Mouse (Mus musculus) spleen, postnatal 36 days (tissue): ENCODE data around the gene Mfap1b.
A peak's percentile ranks its signal among the peaks of the same experiment; 100 is the strongest.

Experiments
- DNase-seq, 2 experiments: peaks; one replicate each; pipeline ENCODE4 v3.0.0; 2022; ENCODE audit warnings: low spot score in 2 of 2, mixed read lengths in 1 of 2

The Mfap1b gene

DNA sequence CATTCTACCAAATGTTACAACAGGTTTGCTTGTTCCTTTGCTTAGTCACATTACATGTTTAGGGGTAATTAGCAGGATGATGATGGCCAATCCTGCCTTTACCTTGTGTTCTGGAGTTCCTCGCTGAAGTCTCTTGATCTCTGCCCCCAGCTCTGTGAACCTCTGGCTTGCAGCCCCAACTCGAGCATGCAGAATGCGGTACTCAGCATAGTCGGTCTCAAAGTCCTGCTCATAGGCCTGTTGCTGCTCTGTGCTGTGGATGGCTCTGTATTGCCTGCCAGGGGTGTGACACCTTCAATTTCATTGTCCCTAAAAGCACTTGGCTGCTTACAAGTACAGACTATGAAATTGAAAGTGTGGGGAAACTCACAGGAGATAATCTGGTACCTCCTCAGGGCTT lies 34.1 kb downstream of the Mfap1b start:
- no peak for DNase-seq

- peak in 1 of 2 experiments; percentile 43 for DNase-seq
Measured at GRCm38 (mm10) chr2:121434854-121435253, 39.0 kb downstream of the Mfap1b start.

DNA sequence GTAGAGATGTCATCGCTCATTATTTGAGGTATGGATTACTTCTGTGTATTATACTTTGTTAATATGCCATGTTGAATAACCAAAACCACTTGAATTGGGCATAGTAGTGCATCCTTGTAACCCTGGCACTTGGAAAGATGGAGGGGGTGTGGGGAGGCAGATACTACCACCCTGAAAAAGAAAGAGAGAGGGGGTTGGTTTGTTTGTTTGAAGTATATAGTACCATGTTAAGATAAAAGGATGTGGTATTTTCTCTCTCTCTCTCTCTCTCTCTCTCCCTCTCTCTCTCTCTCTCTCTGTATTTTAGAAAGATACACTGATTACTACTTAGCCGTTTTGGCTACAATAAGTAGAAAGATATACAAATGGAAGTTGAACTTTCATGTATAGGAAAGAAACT lies 48.0 kb downstream of the Mfap1b start:
- DNase-seq = no peak

DNA sequence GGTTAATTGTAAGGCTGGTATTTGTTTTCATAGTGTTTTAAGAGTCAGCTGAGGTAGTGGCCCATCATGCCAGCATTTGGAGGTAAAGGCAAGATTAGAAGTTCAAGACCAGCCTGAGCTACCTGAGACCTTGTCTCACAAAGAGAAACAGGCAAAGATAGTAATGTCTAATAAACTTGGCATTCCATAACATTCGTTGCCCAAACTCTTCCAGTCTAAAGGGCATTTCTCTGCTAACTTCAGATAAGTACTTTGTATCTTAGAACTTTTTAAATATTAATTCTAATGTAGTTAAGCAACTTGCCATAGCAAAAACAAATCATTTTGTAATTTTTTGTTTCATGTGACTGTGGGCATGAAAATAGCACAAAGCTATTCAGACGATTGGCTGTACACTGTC lies 50.7 kb downstream of the Mfap1b start:
- no peak for DNase-seq

GRCm38 (mm10) chr2:121418476-121418875 lies 55.4 kb downstream of the Mfap1b start:
- DNase-seq = no peak

GRCm38 (mm10) chr2:121416356-121416755 lies 57.5 kb downstream of the Mfap1b start:
- DNase-seq = no peak

DNA sequence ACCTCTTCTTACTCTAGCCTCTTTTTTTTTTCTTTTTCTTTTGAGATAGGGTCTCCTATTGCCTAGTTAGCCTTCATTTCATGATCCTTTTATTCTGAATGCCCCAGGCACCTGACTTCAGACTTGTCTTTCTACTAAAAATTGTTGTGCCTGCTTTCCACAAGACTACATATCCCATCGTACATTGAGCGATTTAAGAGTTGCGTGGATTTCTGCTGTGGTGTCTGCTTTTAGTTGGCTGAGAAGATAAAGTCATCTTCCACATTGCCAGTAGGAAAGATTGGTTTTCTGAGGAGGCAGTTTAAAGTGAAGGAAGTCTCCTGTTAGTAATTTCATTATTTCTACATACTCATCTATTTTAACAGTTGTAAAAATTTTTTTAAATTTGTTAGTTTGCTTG lies 58.3 kb downstream of the Mfap1b start:
- no peak for DNase-seq

- no peak for DNase-seq
Measured at GRCm38 (mm10) chr2:121415103-121415502, 58.8 kb downstream of the Mfap1b start.

GRCm38 (mm10) chr2:121414139-121414685 lies 59.7 kb downstream of the Mfap1b start:
- DNase-seq = peak; percentile 39 to 40

- peak; percentile 96 to 97 for DNase-seq
Measured at GRCm38 (mm10) chr2:121413387-121414042, 60.4 kb downstream of the Mfap1b start, which contains the start of the genes Pdia3 and Catsper2. TSS of gene Pdia3 (plus strand) at chr2:121413775. TSS of gene Catsper2 (minus strand) at chr2:121413792.

DNA sequence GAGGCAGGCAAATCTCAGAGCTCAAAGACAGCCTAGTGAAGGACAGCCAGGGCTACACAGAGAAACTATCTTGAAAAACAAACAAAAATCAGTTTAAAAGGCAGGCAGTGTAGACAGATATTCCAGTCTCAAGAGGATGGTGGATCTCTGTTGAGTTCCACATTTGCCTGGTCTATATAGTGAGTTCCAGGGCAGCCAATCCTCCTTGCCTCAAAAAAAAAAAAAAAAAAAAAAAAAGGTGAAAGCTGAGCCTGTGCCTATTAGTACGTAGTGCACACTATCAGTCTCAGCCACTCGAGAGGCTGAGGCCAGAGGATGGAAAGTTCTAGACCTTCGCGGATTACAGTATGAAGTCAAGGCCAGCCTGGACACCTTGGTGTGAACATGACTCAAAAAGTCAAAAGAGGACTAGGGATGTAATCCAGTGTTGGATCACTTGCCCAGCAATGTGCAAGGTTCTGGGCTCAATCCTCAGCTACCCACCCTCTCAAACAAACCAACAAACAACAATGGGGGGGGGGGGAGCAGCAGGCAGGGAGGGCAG lies 61.0 kb downstream of the Mfap1b start:
- DNase-seq = peak; percentile 2 to 18
